Mouse (Mus musculus) kidney, embryonic 16.5 days (tissue): ENCODE measurements around the gene Pde3a. TPM values are rescaled to one million over a fixed set of nuclear protein-coding genes. Genes with fewer than 3 reads are reported as not detected.

ENCODE experiments used
- ATAC-seq: fragments of 200-750 bp; cut with Nextera tagmentation; 2 replicates; pipeline ENCODE4 v1.8.0; 2017; ENCODE audit warnings: moderate TSS enrichment; ENCODE audit not compliant: low FRiP score, low TSS enrichment
- H3K27ac ChIP-seq: fragments of 300-500 bp; sonication (generic); 2 replicates; pipeline ENCODE4 v1.5.1; 2014; ENCODE audit warnings: low read length
- H3K27me3 ChIP-seq: fragments of 300-500 bp; sonication (generic); 2 replicates; pipeline ENCODE4 v1.6.1; 2014; ENCODE audit warnings: low read length, control low read depth, mixed read lengths; ENCODE audit not compliant: insufficient read depth
- H3K36me3 ChIP-seq: fragments of 300-500 bp; sonication (generic); 2 replicates; pipeline ENCODE4 v1.6.1; 2014; ENCODE audit warnings: low read length, control low read depth, mixed read lengths; ENCODE audit not compliant: insufficient read depth
- H3K4me1 ChIP-seq: fragments of 300-500 bp; sonication (generic); 2 replicates; pipeline ENCODE4 v1.6.1; 2014; ENCODE audit warnings: low read length, control low read depth, mixed read lengths; ENCODE audit not compliant: insufficient read depth
- H3K4me2 ChIP-seq: fragments of 300-500 bp; sonication (generic); replicated peaks from 2 replicates; pipeline ENCODE4 v1.6.1; 2014; ENCODE audit warnings: low read depth, low read length
- H3K4me3 ChIP-seq: fragments of 300-500 bp; sonication (generic); 2 replicates; pipeline ENCODE4 v1.5.1; 2014; ENCODE audit warnings: mild to moderate bottlenecking, low read length
- H3K9ac ChIP-seq: fragments of 300-500 bp; sonication (generic); replicated peaks from 2 replicates; pipeline ENCODE4 v1.6.1; 2014; ENCODE audit warnings: low read length
- H3K9me3 ChIP-seq: fragments of 300-500 bp; sonication (generic); 2 replicates; pipeline ENCODE4 v1.6.1; 2016; ENCODE audit warnings: low read length, control low read depth
- WGBS: fragments of 180-500 bp; shearing (Covaris S2); extraction: QIAGEN DNeasy Blood & Tissue Kit; methylation state at CpG from one replicate; pipeline ENCODE4 v1.1.7; 2014; 5-methylcytosine and 5-hydroxymethylcytosine counted together
- polyA plus RNA-seq: library from polyadenylated mRNA; unstranded; fragments of >200 nt; fragmentation: Nextera tagmentation; extraction: Ambion mirVana; gene quantifications from 2 replicates; pipeline ENCODE4 v1.2.1, GENCODE M21; 2015

The Pde3a gene
- polyA plus RNA-seq, 1 experiment from 2014 or later = 12.1 TPM

DNA sequence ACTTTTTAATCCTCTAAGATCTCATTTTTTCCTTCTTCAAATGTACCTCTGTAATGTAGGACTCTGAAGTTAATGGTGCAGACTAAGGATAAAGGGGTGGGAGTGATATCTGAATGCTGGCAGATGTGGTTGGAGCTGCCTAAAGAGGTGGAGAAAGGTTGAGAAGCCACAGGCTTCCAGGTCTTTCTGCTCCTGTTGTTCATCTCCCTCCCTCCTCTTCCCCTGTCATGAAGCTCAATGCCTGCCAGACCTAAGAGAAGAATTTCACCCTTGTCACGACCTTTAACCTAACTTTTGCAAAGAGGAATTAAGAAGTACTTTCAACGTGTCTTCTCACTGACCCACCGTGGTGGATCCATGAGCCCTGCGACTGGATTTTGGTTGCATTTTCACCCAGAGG, 87.4 kb downstream of the Pde3a start:
- 58% methylated on average over 4 of the region's 4 CpGs for WGBS
- Histone ChIP-seq H3K4me3 (no peak overlapping the region), H3K4me1 (0 out of 2 replicates have a peak, but pooled peaks cover 5% of the 10 kb centered on the region), H3K9me3 (no peaks in the 10 kb centered on the region), H3K27ac (no peak overlapping the region), H3K27me3 (no peaks in the 10 kb centered on the region), H3K4me2 (no peak overlapping the region), H3K36me3 (no peaks in the 10 kb centered on the region), H3K9ac (no peak overlapping the region)
- no peak for ATAC-seq

GRCm38 (mm10) chr6:141337673-141338072, 88.6 kb downstream of the Pde3a start:
- no peak overlapping the region for H3K9ac ChIP-seq
- WGBS = 61% methylated on average over 8 of the region's 8 CpGs
- H3K9me3 ChIP-seq = no peaks in the 10 kb centered on the region
- no peak overlapping the region for H3K27ac ChIP-seq
- no peaks in the 10 kb centered on the region for H3K27me3 ChIP-seq
- no peaks in the 10 kb centered on the region for H3K36me3 ChIP-seq
- no peak overlapping the region for H3K4me3 ChIP-seq
- H3K4me2 ChIP-seq = no peak overlapping the region
- H3K4me1 ChIP-seq = 0 out of 2 replicates have a peak, but pooled peaks cover 9% of the 10 kb centered on the region
- no peak for ATAC-seq

- no peaks in the 10 kb centered on the region for H3K27me3 ChIP-seq
- no peaks in the 10 kb centered on the region for H3K9me3 ChIP-seq
- no peak overlapping the region for H3K9ac ChIP-seq
- peak overlapping the region; percentile 75; the same call in 1 of the 2 replicates for H3K27ac ChIP-seq
- H3K36me3 ChIP-seq = no peaks in the 10 kb centered on the region
- H3K4me3 ChIP-seq = no peak overlapping the region
- WGBS = 47% methylated on average over 2 of the region's 2 CpGs
- 0 out of 2 replicates have a peak, but pooled peaks cover 9% of the 10 kb centered on the region for H3K4me1 ChIP-seq
- no peak overlapping the region for H3K4me2 ChIP-seq
- peak; percentile 69; the same call in 1 of the 2 replicates for ATAC-seq
These were observed 92.3 kb downstream of the Pde3a start for GRCm38 (mm10) chr6:141341385-141341784.

DNA sequence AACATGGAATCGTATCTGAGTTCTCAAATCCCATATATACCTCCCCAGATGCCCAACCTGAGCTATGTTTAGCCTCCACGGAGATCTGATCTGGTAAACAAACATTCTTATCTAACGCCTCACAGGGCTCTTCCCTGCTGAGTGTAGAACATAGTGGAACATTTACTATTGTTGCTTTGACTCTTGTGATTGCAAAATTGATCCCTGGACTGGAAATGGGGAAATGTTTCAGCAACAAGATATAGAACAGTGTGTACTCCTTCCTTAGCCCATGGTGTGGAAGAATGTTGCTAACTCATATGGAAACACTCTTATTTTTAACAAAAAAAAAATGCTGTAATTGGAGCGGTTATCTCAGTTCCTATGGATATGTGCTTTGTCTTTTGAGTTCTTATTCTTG, 98.8 kb downstream of the Pde3a start:
- Histone ChIP-seq H3K36me3 (no peaks in the 10 kb centered on the region), H3K4me3 (no peak overlapping the region), H3K9ac (no peak overlapping the region), H3K27ac (no peak overlapping the region), H3K27me3 (no peaks in the 10 kb centered on the region), H3K9me3 (no peaks in the 10 kb centered on the region), H3K4me1 (no peaks in the 10 kb centered on the region), H3K4me2 (no peak overlapping the region)
- WGBS = 68% methylated on average over 4 of the region's 4 CpGs
- no peak for ATAC-seq

DNA sequence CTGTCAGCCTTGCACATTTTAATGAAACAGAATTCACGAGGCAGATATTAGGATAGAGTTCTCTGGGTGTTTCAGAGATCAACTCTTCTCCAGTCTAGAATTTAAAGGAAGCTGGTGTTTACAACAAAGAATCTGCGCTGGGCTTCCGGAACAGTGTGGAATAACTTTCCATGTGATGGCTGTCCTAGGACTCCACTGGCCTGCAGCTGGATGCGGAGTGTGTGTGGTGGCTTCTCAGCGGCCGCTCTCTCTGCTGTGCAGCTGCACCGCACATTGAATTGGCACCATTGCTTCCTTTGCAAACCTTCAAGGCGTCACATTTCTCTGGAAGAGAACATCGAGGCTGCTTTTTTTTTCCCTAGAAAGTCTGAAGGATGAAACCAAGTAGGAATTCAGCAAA, 99.5 kb downstream of the Pde3a start:
- no peaks in the 10 kb centered on the region for H3K4me1 ChIP-seq
- ATAC-seq = no peak
- H3K27me3 ChIP-seq = no peaks in the 10 kb centered on the region
- WGBS = 84% methylated on average over 9 of the region's 9 CpGs
- H3K4me2 ChIP-seq = no peak overlapping the region
- H3K4me3 ChIP-seq = no peak overlapping the region
- H3K9me3 ChIP-seq = no peaks in the 10 kb centered on the region
- H3K36me3 ChIP-seq = no peaks in the 10 kb centered on the region
- no peak overlapping the region for H3K9ac ChIP-seq
- H3K27ac ChIP-seq = no peak overlapping the region

DNA sequence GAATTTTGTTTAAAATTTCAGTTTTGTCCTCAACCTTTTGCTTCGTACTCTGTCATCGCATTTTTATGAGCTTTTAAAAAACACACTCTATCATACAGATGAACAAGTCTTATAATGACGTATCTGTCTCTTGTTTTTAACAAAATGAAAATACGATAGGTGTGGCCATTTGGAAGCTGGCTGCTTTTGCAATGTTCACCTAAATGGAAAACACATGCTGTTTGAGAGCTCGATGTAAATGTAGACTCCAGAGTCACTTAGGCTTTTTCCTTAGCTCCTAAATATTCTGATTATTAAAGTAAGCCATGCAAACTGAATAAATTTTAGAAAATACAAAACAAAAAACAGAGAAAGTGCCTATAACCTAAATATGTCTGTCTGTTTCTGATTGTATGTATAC, 101.2 kb downstream of the Pde3a start:
- H3K27ac ChIP-seq = no peak overlapping the region
- no peaks in the 10 kb centered on the region for H3K36me3 ChIP-seq
- ATAC-seq = no peak
- 87% methylated on average over 5 of the region's 5 CpGs for WGBS
- H3K4me2 ChIP-seq = no peak overlapping the region
- H3K4me1 ChIP-seq = no peaks in the 10 kb centered on the region
- H3K9ac ChIP-seq = no peak overlapping the region
- H3K9me3 ChIP-seq = no peaks in the 10 kb centered on the region
- no peak overlapping the region for H3K4me3 ChIP-seq
- no peaks in the 10 kb centered on the region for H3K27me3 ChIP-seq

DNA sequence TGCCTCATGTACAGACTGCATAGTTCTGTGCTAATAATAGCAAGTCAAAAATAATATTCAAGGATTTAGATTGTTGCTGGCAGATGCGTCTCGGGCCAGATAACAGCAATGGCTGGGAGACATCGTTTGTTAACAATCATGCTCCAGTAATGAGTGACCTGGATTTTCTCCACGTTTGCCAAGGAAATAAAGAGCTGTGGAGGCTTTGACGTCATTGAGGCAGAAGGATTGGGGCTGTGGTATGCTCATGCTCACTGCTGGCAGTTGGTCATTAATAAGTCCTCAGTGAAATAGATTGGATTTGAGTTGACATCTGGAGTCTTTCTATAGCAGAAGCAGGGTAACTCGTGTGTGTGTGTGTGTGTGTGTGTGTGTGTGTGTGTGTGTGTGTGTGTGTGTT, 103.2 kb downstream of the Pde3a start:
- Histone ChIP-seq H3K9me3 (no peaks in the 10 kb centered on the region), H3K9ac (no peak overlapping the region), H3K36me3 (no peaks in the 10 kb centered on the region), H3K4me3 (no peak overlapping the region), H3K4me1 (no peaks in the 10 kb centered on the region), H3K4me2 (no peak overlapping the region), H3K27ac (no peak overlapping the region), H3K27me3 (no peaks in the 10 kb centered on the region)
- ATAC-seq = no peak
- WGBS = 65% methylated on average over 6 of the region's 6 CpGs

DNA sequence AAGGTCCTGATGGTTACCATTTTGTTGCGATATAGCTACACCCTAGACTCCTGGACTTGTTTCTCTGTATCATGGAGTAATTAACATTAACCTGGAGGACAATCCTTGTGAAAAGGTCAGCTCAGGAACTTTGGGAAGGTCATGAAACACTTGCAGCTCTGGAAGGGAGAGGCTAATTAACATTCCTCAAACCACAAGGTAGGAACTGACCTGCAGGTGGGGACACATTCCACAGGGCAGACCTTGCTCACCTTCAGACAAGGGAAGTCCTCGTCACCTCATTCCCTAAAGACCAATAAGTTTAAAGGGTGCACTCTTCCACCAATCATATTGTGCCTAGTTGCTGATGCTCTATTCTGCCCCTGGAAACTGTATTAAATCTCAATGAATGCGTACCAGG, 114.6 kb downstream of the Pde3a start:
- H3K27me3 ChIP-seq = no peaks in the 10 kb centered on the region
- H3K27ac ChIP-seq = no peak overlapping the region
- no peak for ATAC-seq
- no peaks in the 10 kb centered on the region for H3K4me1 ChIP-seq
- peaks cover 2% of the 10 kb centered on the region; the same call in 1 of the 2 replicates for H3K9me3 ChIP-seq
- no peak overlapping the region for H3K4me3 ChIP-seq
- H3K36me3 ChIP-seq = no peaks in the 10 kb centered on the region
- WGBS = 94% methylated on average over 3 of the region's 3 CpGs
- no peak overlapping the region for H3K4me2 ChIP-seq
- no peak overlapping the region for H3K9ac ChIP-seq

- H3K27ac ChIP-seq = peak overlapping the region; percentile 20; the same call in 1 of the 2 replicates
- ATAC-seq = no peak
- peaks cover 2% of the 10 kb centered on the region; the same call in 1 of the 2 replicates for H3K9me3 ChIP-seq
- no peak overlapping the region for H3K9ac ChIP-seq
- no peaks in the 10 kb centered on the region for H3K27me3 ChIP-seq
- no peak overlapping the region for H3K4me2 ChIP-seq
- H3K36me3 ChIP-seq = no peaks in the 10 kb centered on the region
- no peaks in the 10 kb centered on the region; the same call in 1 of the 2 replicates for H3K4me1 ChIP-seq
- no peak overlapping the region for H3K4me3 ChIP-seq
- WGBS = 60% methylated on average over 5 of the region's 5 CpGs
These were observed 118.0 kb downstream of the Pde3a start for GRCm38 (mm10) chr6:141367037-141367436.

DNA sequence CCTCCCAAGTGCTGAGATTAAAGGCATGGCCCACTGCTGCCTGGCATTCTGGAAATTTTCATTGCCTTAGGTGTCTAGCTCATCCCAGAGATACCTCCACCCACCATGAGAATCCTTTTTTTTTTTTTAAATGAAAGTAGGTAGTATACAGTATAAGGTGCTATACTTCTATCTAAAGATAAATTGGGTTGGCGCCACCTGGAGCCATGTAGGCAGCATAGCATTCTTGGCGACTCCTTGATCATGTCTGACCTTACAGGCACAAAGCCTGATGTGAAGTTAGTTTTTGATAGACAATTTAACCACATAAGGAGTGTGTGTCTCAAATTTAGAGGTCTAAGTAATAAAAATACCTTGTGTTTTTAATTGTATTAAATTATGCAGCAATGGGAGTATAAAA, 123.6 kb downstream of the Pde3a start:
- Histone ChIP-seq H3K27me3 (no peaks in the 10 kb centered on the region), H3K27ac (no peak overlapping the region), H3K9ac (no peak overlapping the region), H3K4me3 (no peak overlapping the region), H3K4me1 (no peaks in the 10 kb centered on the region; the same call in 1 of the 2 replicates), H3K4me2 (no peak overlapping the region), H3K36me3 (no peaks in the 10 kb centered on the region), H3K9me3 (no peaks in the 10 kb centered on the region)
- ATAC-seq = 0 out of 2 replicates have a peak, but pooled peaks have one; percentile 35
- 63% methylated on average over 2 of the region's 2 CpGs for whole genome bisulfite sequencing
